Mouse (Mus musculus): ENCODE data around the gene Fosl1. TPM values are rescaled to one million over a fixed set of nuclear protein-coding genes. Genes with fewer than 3 reads are reported as not detected.

The Fosl1 gene
- total RNA-seq, 2 experiments from 2014 or later = 1.1 to 4.9 TPM

GRCm38 (mm10) chr19:5456241-5456921 is 9.0 kb downstream of the Fosl1 start:
- no peak for DNase-seq (ENCODE audit: low spot score in 2 of 2)

GRCm38 (mm10) chr19:5456922-5457745 is 9.8 kb downstream of the Fosl1 start:
- DNase-seq (ENCODE audit: low spot score in 2 of 2) = peak; percentile 93 to 94

DNA sequence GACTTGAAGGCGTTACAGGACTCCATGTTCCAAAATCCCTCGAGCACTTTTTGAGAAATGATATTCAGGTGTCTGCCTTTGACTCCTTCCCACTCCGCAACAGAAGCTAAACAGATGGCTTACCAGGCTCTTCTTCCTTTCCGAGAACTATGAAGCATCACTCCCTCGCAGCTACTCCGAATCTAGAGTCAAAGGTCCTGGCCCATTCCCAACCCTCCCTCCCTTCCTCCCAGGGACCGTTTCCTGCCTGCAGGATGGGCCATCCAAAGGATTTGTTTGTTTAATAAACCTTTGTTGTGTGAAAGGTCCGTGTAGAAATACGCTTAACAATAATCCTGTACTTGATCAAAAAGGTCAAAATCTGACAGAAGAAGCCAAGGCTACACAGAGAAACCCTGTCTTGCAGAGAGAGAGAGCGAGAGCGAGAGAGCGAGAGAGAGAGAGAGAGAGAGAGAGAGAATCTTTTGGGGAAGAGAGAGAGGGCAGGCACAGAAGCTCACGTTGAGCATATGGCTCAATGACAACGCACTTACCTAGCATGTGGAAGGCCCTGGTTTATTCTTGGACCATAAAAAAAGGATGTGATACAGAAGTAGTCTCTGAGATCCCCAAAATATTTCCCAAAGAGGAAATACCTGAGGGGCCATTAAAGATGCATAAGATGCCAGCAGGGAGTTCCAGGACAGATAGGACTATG is 10.5 kb downstream of the Fosl1 start, which contains the start of gene Ccdc85b:
Ccdc85b (minus strand) TSS at position 149 of the 697 bp plus-strand sequence.
- no peak for DNase-seq (ENCODE audit: low spot score in 2 of 2)

DNA sequence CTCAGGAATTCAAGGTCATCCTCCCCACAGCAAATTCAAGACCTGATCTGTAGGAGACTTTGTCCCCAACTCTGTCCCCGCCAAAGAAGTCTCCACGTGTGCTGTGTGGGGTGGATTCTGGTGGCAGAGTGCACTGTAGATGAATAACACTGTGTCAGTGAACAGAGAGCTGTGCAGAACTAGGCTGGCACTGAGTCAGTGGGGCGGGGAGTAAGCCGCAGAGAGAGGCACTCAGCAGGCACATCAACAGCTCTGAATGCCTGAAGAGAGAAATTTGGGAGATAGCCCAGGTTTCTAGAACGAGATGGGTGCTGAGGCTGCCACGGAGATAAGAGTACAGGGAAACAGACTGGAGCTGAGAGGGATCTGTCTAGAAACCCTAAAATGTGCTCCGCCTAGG is 11.7 kb downstream of the Fosl1 start:
- DNase-seq (ENCODE audit: low spot score in 2 of 2) = no peak

DNA sequence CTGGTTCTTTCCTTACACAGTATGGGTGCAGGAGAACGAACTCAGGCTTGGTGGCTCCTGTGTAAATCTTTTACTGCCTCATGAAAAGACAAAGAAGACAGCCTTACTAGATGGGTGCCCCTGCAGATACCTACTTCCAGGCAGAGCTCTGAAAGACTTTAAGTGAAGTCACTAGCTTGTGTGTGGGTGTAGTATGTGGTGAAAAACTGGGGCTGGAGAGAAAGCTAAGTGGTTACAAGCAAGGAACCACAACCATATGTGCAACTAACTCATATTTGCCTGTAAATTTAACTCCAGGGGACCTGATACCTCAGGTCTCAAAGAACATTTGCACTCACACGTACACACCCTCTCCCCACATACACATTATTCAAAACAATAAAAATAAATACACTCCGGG is 12.5 kb downstream of the Fosl1 start:
- DNase-seq (ENCODE audit: low spot score in 2 of 2) = no peak

DNA sequence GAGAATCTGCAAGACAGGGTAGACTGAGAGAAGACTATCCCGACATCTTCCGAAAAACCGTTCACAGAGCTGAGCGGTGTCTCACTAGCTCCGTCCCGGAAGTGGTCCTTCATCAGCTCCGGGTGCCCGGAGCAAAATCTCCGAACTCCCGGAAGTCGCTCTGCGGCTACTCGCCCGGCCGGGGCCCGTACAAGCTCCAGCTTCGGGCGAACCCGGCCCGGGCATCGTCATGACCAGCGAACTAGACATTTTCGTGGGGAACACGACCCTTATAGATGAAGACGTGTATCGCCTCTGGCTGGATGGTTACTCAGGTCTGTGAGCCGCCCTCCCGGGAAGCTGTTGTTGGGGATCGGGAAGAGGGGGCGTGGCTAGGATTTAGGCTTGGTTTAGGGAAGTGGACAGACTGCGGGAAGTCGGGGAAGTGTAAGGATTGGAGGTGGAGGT is 13.1 kb downstream of the Fosl1 start, which contains the start of gene Fibp:
Fibp (plus strand) TSS at position 151 of the 447 bp plus-strand sequence.
- DNase-seq (ENCODE audit: low spot score in 2 of 2) = peak; percentile 82 to 84

DNA sequence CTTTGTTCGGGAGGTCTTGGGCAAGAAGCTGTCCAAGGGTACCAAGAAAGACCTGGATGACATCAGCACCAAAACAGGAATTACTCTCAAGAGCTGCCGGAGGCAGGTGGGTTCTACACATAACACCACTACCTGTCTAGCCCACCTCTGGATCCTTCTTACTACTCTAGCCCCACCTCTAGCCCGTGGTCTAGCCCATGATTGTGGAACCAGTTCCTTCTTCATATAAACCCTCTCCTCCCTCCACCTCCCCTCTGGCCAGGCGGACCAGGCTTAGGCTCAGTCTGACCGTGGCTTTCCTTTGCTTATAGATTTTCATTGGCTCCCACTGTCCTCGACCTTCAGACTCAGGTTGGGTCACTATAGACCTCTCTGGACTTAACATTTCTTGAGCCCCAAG is 14.1 kb downstream of the Fosl1 start:
- DNase-seq (ENCODE audit: low spot score in 2 of 2) = no peak

DNA sequence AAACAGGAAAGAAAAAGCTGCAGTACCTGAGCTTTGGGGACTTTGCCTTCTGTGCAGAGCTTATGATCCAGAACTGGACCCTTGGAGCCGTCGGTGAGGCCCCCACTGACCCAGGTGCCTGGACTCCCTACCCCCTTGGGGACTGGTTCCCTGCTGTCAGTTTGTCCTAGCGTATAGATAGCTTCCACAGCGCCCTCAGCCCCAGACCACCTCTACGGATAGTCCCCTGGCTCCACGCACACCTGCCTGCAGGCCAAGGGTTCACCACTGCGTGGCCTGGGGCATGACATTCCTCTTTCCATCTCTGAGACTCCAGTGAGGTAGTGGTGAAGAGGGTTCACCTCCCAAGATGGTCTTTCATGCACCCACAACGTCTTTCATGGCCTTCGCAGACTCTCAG is 15.9 kb downstream of the Fosl1 start:
- no peak for DNase-seq (ENCODE audit: low spot score in 2 of 2)

DNA sequence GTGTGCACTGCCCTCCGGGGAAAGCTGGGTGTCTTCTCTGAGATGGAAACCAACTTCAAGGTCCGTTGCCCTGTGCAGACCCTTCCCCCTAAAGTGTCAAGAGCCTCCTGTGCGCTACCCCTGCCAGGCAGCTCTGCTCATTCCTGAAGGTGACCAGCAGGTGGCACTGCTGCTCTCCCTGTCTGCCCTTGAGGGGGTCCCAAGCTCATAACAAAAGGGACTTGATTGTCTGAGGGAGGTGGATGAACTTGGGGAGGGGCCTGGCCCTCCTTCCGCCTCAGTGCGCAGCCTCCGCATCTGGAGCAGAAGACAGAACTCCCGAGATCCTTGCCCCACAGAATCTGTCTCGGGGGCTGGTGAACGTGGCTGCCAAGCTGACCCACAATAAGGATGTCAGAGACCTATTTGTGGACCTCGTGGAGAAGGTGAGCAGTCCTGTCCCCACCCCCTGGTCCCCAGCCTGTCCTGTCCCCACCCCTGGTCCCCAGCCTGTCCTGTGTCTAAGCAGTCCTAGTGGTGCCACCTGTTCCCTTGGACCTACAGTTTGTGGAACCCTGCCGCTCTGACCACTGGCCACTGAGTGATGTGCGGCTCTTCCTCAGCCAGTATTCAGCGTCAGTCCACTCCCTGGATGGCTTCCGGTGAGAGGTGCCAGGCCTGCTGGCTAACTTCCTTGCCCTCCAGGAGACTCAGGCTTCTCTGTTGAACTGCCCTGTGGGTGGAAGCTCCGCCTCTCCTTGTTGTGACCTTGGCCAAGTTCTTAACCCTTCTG is 16.6 kb downstream of the Fosl1 start:
- DNase-seq (ENCODE audit: low spot score in 2 of 2) = peak; percentile 37 to 60

- no peak for DNase-seq (ENCODE audit: low spot score in 2 of 2)
These were observed 17.7 kb downstream of the Fosl1 start for GRCm38 (mm10) chr19:5465037-5465436.

GRCm38 (mm10) chr19:5466916-5467500 is 19.7 kb downstream of the Fosl1 start:
- no peak for DNase-seq (ENCODE audit: low spot score in 2 of 2)

DNA sequence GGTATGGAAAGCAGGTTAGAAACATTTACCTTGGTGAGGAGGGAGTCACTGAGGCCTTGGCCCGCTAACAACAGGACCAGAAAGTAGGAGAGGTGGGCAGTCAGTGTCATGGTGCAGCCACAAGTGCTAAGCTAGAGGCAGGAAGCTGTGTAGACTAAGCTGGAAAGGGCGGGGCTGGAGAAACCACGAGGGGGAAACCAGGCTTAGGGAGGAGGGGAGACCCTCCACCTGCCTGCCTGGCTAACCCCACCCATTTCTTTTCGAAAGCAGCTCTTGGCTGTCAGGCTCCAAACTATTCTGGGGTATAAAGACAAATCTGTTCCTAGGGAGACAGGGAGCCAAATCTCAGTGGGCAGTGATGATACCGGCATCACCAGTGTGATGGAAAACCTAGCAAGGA is 21.0 kb downstream of the Fosl1 start, which contains the start of gene Ctsw:
Ctsw (minus strand) TSS at position 134 of the 400 bp plus-strand sequence.
- DNase-seq (ENCODE audit: low spot score in 2 of 2) = no peak

GRCm38 (mm10) chr19:5471846-5472245 is 24.5 kb downstream of the Fosl1 start:
- DNase-seq (ENCODE audit: low spot score in 2 of 2) = no peak

DNA sequence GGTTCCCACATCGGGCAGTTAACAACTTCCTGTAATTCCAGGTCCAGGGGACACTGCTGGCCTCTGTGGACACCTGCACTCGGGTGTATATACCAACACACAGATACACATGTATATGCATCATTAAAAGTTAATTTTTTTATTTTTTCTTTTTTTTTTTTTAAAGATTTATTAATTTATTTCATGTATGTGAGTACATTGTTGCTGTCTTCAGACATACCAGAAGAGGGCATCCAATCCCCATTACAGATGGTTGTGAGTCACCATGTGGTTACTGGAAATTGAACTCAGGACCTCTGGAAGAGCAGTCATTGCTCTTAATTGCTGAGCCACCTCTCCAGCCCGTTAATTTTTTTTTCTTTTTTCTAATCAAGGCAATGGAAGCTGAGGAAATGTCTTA is 25.5 kb downstream of the Fosl1 start:
- DNase-seq (ENCODE audit: low spot score in 2 of 2) = no peak

- peak; percentile 84 to 85 for DNase-seq (ENCODE audit: low spot score in 2 of 2)
These were observed 26.4 kb downstream of the Fosl1 start, which contains the start of gene Efemp2 for GRCm38 (mm10) chr19:5473720-5474119. Efemp2 (plus strand) TSS chr19:5473954.

DNA sequence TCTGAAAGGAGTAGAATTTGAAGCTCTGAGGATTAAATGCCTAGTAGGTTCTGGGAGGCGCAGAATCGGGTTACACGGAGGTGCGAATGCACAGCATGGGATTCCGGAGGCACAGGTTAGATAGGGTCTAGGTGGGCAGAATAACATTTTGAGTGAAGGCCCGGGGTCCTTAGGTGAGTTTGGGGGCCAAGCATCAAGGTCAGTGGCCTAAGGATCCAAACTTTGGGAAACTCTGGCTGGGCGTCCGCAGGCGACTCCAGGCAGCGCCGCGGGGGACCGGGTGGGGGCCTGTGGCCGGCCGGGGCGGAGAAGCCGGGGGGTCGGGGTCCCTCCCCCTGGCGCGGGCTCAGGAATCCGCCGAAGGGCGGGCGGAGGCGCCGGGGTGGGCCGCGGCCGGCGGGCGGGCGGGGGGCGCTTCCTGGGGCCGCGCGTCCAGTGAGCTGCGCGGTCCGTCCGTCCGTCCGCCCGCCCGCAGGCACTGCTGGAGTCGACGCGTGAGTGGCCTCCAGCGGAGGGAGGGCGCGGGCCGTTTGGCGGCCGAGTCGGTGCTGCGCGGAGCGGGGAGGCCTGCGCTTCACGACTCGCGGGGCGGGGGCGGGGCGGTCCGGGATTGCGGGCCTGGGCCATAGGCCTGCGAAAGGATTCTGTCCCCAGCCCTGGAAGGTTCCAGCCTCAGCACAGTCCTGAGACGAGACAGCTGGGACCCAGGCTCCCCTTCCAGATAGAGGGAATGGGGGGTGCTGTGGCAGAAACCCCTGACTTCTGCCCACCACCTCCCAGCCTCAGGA is 27.1 kb downstream of the Fosl1 start:
- DNase-seq (ENCODE audit: low spot score in 2 of 2) = peak; percentile 52 to 60

DNA sequence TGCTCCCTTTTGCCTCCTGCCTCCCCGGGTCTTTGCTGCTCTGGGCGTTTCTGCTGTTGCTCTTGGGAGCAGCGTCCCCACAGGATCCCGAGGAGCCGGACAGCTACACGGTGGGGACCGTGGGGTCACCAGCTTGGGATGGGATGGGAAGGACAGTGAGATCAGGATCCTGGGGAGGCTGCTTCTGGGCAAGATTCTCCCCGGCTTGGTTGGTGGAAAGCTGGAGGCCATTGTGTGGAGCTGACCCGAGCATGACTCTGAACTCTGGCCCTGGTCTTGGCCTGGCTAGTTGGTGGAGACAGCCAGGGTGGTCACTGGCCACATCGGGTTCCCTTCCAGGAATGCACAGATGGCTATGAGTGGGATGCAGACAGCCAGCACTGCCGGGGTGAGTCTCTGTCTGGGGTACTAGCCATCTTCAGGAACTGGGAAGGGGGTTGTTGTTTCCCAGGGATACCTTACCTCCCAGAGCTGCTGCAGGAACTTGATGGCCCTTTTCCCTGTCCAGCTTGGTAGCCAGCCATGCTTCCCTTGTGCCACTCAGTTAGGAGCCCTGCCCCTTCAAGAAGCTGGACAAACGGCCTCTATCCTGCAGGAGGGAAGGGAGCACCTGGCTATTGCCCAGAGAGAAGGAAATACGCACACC is 27.8 kb downstream of the Fosl1 start:
- no peak for DNase-seq (ENCODE audit: low spot score in 2 of 2)

- peak in 1 of 2 experiments; percentile 31 for DNase-seq (ENCODE audit: low spot score in 2 of 2)
These were observed 29.8 kb downstream of the Fosl1 start for GRCm38 (mm10) chr19:5477004-5477667.
